Mouse (Mus musculus) megakaryocyte-erythroid progenitor cell, adult 5-6 weeks (primary cell): Measurements from ENCODE around the gene 4933428G20Rik. TPM values are rescaled to one million over a fixed set of nuclear protein-coding genes. Genes with fewer than 3 reads are reported as not detected.

Experiments used
- ATAC-seq: replicated peaks from 2 replicates; pipeline ENCODE4 v1.8.0; 2016; ENCODE audit warnings: mild to moderate bottlenecking, inconsistent platforms; ENCODE audit not compliant: severe bottlenecking, poor library complexity, low FRiP score, low TSS enrichment
- total RNA-seq, 2 experiments: library from RNA; stranded (forward) in 1 of 2; stranded (reverse) in 1 of 2; fragments of 200-1000, 215-1000 nt in 1 of 2; fragments of >200 nt in 1 of 2; fragmentation: Nextera tagmentation in 1 of 2; gene quantifications; 2 replicates each; pipeline ENCODE4 v1.2.3; 2014 to 2017

4933428G20Rik gene
- total RNA-seq, 2 experiments from 2014 or later = not detected

DNA sequence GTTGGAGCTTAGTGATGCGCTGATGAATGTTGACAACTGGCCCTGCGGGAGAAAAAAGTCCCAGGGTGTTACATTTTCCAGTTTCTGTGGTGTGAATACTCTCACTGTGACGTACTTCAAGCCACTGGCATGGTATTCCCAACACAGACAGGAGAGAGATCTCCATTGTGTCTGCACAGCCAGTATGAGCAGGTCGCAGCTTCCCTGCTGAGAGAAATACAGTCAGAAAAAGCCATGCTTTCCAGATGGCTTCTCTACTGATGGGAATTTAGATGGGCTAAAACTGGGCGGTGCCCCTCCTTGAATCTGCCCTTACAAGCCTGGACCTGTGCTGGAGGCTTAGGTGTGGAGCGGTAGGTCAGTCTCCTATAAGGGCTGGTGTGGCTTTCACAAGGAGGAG is 28.9 kb downstream of the 4933428G20Rik start:
- no peak for ATAC-seq

DNA sequence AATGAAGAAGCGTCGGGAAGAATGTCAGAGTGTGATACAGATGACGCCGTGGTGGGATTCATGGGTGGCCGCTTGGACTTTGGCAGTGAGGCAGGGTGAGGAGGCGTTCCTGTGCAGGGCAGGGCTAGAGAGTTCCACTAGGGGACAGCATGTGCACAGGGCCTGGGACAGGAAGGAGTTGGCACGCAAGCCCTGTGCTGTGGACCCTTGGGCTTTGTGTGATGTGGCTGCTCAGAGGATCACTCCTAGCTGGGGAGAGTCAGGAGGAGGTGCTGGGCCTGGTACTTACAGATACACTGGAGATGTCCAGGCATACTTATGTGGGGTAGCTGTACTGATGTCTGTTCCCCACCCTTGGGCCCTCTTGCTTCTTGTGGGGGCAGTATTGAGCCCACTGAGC is 30.3 kb downstream of the 4933428G20Rik start:
- 0 out of 2 replicates have a peak, but pooled peaks have one; percentile 28 for ATAC-seq

DNA sequence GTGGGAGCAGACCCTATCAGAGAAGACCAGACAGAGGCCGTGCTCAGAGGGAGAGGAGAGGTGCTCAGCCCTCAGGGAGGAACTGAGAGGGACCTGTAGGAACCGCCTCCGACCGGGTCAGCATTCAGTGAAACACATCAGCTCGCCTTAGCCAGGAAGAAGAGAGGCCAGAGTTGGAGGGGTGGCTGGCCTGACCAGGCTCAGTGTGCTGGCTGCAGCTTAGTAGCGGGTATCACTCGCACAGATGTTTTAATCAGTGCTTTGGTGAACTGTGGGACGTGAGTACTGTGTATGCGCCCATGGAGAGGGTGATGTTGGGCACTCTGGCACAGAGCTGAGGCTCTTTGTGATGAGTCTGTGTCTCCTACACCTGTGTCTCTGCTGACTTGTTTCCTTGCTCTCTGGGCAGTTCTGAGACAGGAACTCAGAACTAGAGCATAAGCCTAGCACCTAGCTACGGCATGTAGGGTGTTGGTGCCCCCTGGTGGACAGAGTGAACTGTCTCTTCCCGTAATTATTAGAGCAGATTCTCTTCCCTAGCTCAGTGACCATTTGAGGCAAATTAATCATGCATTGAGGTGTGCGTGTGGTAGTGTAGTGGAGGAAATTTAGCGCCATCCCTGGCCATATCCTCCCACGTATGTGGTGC is 31.4 kb downstream of the 4933428G20Rik start:
- ATAC-seq = peak; percentile 55

DNA sequence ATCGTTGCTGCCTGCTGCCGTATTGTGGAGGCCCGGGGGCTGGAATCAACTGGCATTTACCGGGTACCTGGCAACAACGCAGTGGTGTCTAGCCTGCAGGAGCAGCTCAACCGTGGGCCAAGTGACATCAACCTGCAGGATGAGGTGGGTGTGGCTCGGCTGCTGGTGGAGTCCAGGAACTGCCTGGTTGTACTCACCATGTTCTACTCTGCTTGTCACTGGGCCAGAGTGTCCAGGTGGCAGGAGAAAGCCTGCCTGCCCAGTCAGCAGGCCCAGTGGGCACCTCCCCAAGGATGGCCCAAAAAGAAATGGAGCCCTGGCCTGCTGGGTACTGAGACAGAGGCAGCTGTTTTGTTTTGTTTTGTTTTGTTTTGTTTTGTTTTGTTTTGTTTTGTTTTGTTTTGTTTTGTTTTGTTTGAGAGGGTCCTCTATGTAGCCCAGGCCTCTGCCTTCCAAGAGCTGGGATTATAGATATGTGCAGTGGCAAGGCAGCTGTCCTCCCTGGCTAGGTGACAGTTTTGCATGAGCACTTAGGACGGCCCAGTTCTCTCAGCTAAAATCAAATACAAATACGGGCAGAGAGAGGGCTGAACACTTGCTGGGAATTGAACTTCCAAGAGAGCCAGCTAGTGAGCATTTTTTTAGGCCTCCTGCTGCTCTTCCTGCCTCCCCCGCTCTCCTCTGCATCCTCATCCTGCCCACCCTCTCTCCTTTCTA is 33.5 kb downstream of the 4933428G20Rik start:
- ATAC-seq = no peak

DNA sequence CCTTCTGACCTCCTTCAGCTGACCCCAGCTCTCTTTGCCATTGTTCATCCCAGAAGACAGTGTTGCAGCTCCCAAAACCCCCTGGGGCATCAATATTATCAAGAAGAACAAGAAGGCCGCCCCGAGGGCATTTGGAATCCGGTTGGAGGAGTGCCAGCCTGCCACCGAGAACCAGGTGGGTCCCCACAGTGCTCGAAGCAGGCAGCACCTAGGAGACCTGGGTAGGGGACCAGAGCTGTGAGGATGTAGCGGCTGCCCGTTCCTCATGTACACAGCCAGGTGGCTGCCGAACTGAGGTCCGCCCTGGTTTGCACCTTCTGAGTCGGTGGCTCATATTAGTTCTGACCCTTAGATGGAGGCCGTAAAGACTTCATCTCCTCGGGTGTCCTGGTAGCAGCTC is 34.2 kb downstream of the 4933428G20Rik start:
- no peak for ATAC-seq

DNA sequence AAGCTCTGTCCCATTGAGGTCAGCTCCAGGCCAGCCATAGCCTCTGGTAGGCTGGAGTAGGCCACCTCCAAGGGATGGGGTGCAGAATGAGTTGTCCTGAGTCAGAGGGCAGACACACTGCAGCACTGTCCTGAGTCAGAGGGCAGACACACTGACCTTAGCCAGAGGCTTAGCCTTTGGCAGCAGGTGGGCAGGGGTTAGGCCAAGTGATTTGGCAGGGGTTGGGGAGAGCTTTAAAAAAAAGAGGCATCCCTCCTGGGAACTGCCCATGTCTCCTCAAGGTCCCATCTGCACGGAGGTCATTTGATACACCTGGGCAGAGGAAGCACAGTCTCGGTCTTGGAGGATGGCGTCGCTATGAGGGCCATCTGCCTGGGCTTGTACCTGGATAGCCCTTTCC is 36.1 kb downstream of the 4933428G20Rik start:
- ATAC-seq = no peak

DNA sequence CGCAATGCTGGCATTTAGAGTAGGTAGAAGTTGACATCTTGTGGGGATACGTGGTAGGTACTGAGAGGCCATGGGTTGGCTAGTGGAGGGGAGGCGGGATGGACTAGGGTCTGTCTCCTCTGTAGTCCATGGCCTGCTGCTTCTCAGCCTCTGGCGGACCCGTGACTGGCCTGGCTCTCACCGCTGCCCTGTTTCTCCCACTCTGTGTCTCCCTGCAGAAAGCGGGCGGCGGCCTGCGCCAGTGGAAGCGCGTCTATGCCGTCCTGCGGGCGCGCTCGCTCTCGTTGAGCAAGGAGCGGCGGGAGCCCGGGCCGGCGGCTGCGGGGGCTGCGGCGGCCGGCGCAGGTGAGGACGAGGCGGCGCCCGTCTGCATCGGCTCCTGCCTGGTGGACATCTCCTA is 37.0 kb downstream of the 4933428G20Rik start:
- no peak for ATAC-seq

DNA sequence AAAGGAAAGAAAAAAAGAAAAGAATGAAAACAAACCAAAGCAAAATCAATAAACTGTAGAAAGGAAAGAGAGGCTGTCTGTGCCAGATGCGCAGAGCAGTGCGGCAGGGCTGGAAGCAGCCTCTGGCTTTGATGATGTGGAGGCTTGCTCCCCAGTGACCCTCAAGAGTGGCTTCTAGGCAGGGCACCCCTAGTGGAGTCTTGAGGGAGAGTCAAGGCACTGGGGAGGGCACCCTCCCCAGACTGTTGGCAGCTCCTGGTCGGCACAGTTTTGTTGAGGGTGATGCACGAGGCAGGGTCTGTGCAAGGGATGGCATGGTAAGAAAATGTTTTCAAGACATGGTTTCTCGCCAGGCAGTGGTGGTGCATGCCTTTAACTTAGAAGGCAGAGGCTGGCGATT is 37.6 kb downstream of the 4933428G20Rik start:
- no peak for ATAC-seq

DNA sequence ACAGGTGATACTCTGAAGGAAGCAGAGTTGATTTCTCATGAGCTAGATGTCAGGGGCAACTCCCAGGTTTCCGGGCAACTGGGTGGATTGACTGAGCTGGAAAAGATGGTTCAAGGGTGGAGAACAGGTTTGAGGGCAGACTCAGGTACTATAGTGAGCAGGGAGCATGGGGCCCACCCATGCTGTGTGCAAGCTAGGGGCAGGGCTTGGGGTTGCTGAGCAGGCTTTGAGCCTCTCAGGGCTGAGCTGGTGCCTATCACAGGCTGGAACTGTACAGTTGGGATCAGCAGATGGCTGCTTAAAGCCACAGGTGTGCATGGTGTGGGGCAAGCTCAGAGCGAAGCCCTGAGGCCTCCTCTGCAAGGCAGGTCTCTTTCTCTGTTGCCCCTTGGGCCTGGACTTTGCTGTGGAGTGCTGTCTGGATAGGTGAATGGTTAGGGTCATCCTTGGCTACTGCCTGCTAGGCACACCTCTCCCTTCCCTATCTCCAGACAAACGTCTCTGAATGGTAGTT is 38.8 kb downstream of the 4933428G20Rik start:
- ATAC-seq = no peak

DNA sequence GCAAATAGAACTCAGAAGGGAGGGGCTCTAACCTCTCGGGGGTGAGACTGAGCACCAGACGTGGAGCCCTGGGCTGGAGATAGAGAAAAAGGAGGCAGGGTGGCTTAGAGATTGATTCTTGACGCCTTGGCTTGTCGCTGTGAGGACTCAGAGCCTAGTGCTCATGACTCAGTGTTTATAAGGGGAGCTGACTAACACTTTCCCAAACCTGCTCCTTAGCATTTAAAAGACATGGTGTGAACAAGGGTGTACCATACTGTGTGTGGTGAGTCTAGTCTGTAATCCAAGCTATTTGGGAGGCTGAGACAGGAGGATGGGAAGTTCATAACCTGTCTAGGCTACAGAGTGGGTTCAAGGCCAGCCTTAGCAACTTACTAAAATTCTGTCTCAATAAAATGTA is 43.0 kb downstream of the 4933428G20Rik start:
- ATAC-seq = no peak

DNA sequence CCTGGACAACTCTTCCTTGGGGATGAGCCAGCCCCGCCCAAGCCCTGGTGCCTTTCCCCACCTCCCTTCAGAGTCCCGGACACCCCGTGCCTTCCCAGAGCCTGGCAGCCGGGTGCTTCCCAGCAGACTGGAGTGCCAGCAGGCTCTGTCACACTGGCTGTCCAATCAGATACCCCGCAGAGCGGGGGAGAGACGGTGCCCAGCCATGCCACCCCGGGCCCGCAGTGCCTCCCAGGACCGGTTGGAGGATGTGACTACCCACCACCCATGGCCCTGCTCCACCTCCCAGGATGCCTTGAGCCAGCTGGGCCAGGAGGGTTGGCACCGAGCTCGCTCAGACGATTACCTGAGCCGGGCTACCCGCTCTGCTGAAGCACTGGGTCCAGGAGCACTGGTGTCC is 48.5 kb downstream of the 4933428G20Rik start:
- no peak for ATAC-seq

DNA sequence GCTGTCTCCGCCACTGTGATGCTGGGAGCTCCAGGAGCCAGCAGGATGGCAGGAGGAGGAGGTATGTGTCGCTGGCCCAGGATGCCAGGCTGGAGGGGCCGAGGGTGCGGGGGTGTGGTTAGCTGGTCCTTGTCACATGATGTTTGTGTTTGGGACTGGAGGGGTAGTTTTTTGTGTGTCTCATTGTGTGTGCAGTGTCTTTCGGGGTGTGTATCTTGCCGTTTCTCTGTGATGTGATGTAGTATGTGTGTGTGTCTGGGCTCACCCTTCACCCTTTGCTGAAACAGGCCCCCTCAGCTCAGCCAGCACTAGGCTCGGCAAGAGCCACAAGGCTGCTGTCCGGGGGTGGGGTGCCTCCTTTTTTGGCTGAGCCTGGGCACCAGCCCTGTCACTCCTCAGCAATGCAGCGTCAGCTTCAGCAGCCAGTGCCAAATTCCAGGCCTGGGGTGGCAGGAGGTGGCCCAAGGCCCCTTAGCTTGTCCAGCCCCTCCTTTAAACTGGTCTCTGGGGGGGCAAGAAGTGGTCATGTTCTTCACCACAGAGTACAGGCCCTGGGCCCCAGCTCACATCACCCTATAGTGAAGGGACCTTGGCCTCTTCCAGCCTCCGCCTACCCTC is 49.7 kb downstream of the 4933428G20Rik start:
- no peak for ATAC-seq

DNA sequence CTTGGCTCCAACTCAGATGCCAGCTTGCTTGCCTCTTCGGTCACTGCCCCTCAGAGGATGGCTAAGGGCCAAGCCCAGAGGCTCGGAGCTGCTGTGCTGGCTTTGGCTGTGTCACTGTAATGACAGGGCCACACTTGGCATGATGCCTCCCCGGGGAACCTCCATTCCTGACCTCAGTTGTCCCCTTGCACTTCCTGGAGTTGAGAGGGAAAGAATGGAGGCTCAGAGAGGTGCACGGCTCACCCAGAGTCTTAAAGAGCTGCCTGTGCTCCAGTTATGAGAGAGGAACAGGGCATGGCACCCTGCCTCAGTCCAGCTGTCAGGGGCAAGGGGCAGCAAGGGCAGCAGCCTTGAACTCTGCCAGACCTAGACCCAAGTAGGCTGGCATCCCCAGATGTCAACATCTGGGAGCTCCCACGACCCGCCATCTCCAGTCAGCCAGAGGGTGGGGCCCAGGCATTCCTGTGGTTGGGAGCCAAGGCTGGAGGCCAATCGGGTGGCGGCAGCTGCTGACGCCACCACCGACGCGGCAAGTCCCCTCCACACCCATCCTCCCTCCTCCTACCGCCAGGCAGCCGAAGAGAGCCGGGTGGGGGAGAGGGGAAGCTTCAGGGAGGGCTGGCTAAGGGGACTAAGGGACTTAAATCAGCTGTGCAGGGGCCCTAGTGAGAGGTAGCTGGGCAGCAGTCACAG is 50.4 kb downstream of the 4933428G20Rik start:
- peak; percentile 45; the same call in 1 of the 2 replicates for ATAC-seq

DNA sequence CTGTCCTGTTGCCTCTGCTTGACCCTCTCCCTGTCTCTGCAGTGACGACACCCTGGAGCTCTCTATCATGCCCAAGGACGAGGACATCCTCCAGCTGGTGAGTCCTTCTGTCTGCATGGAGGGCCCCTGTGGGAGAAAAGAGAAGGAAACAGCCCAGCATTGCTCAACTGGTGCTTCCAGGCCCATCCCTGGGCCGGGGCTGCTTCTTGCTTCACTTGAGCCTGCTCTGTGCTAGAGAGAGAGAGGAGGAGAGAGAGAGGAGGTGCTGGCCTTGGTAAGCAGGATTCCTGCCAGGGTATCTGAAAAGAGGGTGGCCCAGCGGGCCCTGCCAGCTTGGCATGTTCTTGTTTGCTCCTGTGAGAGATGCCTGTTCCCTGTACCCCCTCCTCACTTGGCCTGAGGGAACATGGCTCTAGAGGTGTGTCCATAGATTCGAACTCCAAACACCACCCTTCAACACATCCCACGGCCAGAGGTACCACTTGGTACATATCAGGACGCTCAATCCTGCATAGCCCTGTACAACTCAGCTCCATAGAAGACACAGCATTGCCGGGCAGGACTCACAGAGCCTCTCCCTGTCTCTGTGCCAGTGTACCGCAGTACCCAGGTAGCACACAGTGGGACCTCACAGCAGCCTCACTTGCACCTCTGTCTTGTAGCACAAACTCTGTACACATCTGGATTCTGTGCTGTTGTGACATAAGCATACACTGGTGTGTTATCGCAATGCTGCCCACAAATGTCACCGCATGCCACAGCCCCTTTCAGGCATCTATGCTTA is 51.3 kb downstream of the 4933428G20Rik start:
- no peak for ATAC-seq

DNA sequence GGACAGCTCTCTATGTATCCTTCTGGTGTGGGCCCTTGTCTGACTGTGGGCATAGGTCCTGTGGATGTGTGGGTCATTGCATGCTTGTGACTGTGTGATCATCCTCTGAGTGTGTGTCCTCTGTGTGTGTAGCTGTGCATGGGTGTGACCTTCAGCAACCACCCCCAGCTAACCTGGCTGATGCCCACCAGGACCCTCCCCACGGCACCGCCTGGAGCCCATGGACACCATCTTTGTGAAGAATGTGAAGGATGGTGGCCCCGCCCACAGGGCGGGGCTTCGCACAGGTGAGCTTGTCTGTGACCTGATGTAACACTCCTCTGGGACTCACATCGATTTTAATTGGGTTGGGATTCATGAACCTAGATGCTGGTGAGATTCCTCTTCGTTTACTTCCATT is 52.2 kb downstream of the 4933428G20Rik start:
- no peak for ATAC-seq

DNA sequence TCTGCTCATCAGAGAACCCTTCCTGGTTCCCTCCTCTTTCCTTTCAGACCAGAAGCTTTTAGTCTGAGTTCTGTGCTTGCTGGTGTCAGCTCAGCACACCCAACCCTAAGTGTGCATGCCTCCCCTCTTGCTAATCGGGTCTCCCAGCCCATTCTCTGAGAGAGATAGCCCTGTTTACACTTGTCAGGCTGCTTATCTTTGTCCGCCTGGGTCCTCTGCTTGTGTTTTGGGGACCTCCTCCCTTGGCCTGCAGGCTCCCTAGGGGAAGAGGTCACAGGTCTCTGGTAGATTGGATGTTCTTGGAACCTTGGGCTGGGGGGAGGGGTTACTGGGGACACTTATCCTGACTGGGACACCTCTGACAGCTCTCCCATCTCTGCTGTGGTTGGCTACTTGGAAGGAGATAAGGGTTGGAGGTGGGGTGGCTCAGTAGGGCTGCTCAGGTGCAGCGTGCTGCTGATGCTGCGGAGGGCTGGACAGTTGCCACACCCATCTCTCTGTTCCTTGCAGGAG is 54.1 kb downstream of the 4933428G20Rik start:
- ATAC-seq = peak; percentile 77

DNA sequence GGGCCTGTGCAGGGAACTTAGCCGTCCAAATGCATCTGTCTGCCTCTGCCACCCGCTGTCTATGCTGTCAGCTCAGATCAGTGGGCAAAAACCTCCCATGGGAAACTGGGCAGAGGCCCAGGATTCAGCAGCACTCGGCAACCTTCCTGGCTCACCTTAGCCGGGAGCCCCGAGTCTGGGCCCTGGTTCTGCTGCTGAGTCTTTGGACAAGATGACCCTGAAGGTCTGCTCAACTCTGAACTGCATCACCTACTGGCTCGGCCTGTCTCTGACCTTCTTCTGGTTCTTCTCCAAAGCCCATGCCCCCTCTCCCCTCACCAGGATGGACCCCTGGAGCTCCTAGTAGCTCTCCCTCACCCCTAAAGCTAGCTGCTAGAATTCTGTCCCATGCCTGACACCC is 54.5 kb downstream of the 4933428G20Rik start:
- no peak for ATAC-seq

DNA sequence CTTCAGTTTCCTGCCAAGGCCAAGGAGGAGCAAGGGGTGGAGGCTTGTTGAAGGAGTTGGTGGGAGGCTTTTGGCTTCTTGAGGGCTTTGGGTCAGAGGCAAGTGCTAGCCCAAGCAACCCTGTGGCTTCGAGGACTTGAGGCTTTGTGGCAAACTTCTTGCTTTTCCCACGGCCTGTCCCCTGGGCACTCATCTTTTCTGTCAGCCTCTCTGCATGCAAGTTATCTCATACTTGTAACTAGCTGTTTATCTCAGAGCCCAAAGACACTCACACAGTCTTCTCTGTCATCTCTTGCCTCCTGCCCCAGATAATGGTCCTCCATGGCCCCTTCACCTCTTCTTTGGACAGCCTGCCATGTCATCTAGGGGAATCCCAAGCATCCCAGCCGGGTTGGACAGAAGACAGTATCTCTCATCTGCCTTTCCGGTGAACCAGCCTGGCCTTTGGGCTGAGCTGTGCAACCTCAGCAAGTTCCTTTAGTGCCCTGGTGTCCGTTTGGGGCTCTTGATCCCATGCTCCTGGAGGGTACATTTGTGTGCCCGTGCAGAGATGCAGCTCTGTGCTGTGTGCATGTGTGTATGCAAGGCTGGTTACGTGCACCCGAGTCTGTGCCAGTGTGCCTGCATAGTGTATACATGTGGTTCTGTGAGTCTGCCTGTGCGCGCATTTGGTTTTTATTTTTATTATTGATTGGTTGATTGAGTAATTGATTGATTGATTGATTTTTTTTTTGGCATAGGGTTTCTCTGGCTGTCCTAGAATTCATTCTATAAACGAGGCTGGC is 57.1 kb downstream of the 4933428G20Rik start:
- ATAC-seq = peak; percentile 7; the same call in 1 of the 2 replicates
